Mouse (Mus musculus) kidney, adult 2 months (tissue): ENCODE data around the gene Fbxo36.

Experiments
- CTCF ChIP-seq: fragments of 200-500 bp; conservative IDR thresholded peaks from 2 replicates; pipeline ENCODE4 v1.5.1; 2011; ENCODE audit warnings: low read depth, mild to moderate bottlenecking, control low read depth, low read length, moderate library complexity, mixed read lengths; ENCODE audit not compliant: insufficient read depth, insufficient read length
- POLR2A ChIP-seq: fragments of 200-500 bp; IDR thresholded peaks from one replicate; pipeline ENCODE4 v1.6.1; 2011; ENCODE audit warnings: low read depth, low read length, control low read depth

- TF ChIP-seq CTCF (no peak), POLR2A (no peak)
Observed at GRCm38 (mm10) chr1:84864645-84865044, 25.0 kb downstream of the Fbxo36 start.
